Mouse (Mus musculus): Measurements from ENCODE around the gene Klk12. TPM values are rescaled to one million over a fixed set of nuclear protein-coding genes. Genes with fewer than 3 reads are reported as not detected.

Gene Klk12
- polyA plus RNA-seq, 1 experiment, result not detected

- no peak for DNase-seq
- WGBS, result 4% methylated on average over 8 of the region's 8 CpGs
- Histone ChIP-seq H3K27me3 (replicated peaks; ENCODE audit: control insufficient read depth, insufficient read depth, low read length) (no peaks in the 10 kb centered on the region; the same call in 1 of the 2 replicates), H3K36me3 (ENCODE audit: control insufficient read depth, insufficient read depth, low read length) (no peaks in the 10 kb centered on the region), H3K27ac (ENCODE audit: insufficient read depth, low read depth, low read length) (no peak overlapping the region), H3K4me1 (ENCODE audit: control insufficient read depth, insufficient read depth, low read length) (no peaks in the 10 kb centered on the region), H3K4me3 (ENCODE audit: insufficient read depth, low read depth, low read length) (peak overlapping the region; percentile 45)
- TF ChIP-seq POLR2A (IDR thresholded peaks at IDR 0.05; ENCODE audit: low read depth, low read length) (no peak), CTCF (conservative IDR thresholded peaks at IDR 0.05; ENCODE audit: insufficient read depth, insufficient read length, low read depth, low read length) (no peak)
Measured at GRCm38 (mm10) chr7:43796355-43796754, 27.7 kb downstream of the Klk12 start.

GRCm38 (mm10) chr7:43797333-43797769 is 28.7 kb downstream of the Klk12 start, which contains the start of gene Klk8:
Gene Klk8 (plus strand): TSS chr7:43797577.
- WGBS, result under 1% methylated on average over 28 of the region's 28 CpGs

GRCm38 (mm10) chr7:43797844-43798462 is 29.3 kb downstream of the Klk12 start:
- 42% methylated on average over 13 of the region's 13 CpGs for WGBS
- H3K4me3 ChIP-seq (ENCODE audit: insufficient read depth, low read depth, low read length), result peak overlapping the region; percentile 45
- TF ChIP-seq CTCF (conservative IDR thresholded peaks at IDR 0.05; ENCODE audit: insufficient read depth, insufficient read length, low read depth, low read length), result no peak
- TF ChIP-seq POLR2A (IDR thresholded peaks at IDR 0.05; ENCODE audit: low read depth, low read length), result no peak
- no peaks in the 10 kb centered on the region for H3K36me3 ChIP-seq (ENCODE audit: control insufficient read depth, insufficient read depth, low read length)
- H3K27me3 ChIP-seq (replicated peaks; ENCODE audit: control insufficient read depth, insufficient read depth, low read length), result no peaks in the 10 kb centered on the region; the same call in 1 of the 2 replicates
- H3K27ac ChIP-seq (ENCODE audit: insufficient read depth, low read depth, low read length), result no peak overlapping the region
- H3K4me1 ChIP-seq (ENCODE audit: control insufficient read depth, insufficient read depth, low read length), result no peaks in the 10 kb centered on the region
- DNase-seq, result peak; percentile 11

More at GRCm38 (mm10) chr7:43797333-43797769, 28.7 kb downstream of the Klk12 start, which contains the start of gene Klk8:
- peak; percentile 11 for DNase-seq
- Histone ChIP-seq H3K36me3 (ENCODE audit: control insufficient read depth, insufficient read depth, low read length) (no peaks in the 10 kb centered on the region), H3K4me1 (ENCODE audit: control insufficient read depth, insufficient read depth, low read length) (no peaks in the 10 kb centered on the region), H3K27ac (ENCODE audit: insufficient read depth, low read depth, low read length) (no peak within 1 kb of the TSS), H3K4me3 (ENCODE audit: insufficient read depth, low read depth, low read length) (peak within 1 kb of the TSS; percentile 45), H3K27me3 (replicated peaks; ENCODE audit: control insufficient read depth, insufficient read depth, low read length) (no peaks in the 10 kb centered on the region; the same call in 1 of the 2 replicates)
- TF ChIP-seq CTCF (conservative IDR thresholded peaks at IDR 0.05; ENCODE audit: insufficient read depth, insufficient read length, low read depth, low read length) (no peak), POLR2A (IDR thresholded peaks at IDR 0.05; ENCODE audit: low read depth, low read length) (no peak)

GRCm38 (mm10) chr7:43799876-43800275 is 31.2 kb downstream of the Klk12 start:
- H3K27me3 ChIP-seq (replicated peaks; ENCODE audit: control insufficient read depth, insufficient read depth, low read length), result no peaks in the 10 kb centered on the region
- no peaks in the 10 kb centered on the region for H3K36me3 ChIP-seq (ENCODE audit: control insufficient read depth, insufficient read depth, low read length)
- 70% methylated on average over 7 of the region's 7 CpGs for WGBS
- DNase-seq, result no peak
- TF ChIP-seq POLR2A (IDR thresholded peaks at IDR 0.05; ENCODE audit: low read depth, low read length), result no peak
- no peak for TF ChIP-seq CTCF (conservative IDR thresholded peaks at IDR 0.05; ENCODE audit: insufficient read depth, insufficient read length, low read depth, low read length)
- no peak overlapping the region for H3K27ac ChIP-seq (ENCODE audit: insufficient read depth, low read depth, low read length)
- no peaks in the 10 kb centered on the region for H3K4me1 ChIP-seq (ENCODE audit: control insufficient read depth, insufficient read depth, low read length)
- no peak overlapping the region for H3K4me3 ChIP-seq (ENCODE audit: insufficient read depth, low read depth, low read length)

- H3K4me1 ChIP-seq (ENCODE audit: control insufficient read depth, insufficient read depth, low read length), result no peaks in the 10 kb centered on the region
- H3K27ac ChIP-seq (ENCODE audit: insufficient read depth, low read depth, low read length), result no peak within 1 kb of the TSS
- 50% methylated on average over 5 of the region's 5 CpGs for WGBS
- H3K27me3 ChIP-seq (replicated peaks; ENCODE audit: control insufficient read depth, insufficient read depth, low read length), result no peaks in the 10 kb centered on the region
- H3K36me3 ChIP-seq (ENCODE audit: control insufficient read depth, insufficient read depth, low read length), result no peaks in the 10 kb centered on the region
- TF ChIP-seq POLR2A (IDR thresholded peaks at IDR 0.05; ENCODE audit: low read depth, low read length) (no peak), CTCF (conservative IDR thresholded peaks at IDR 0.05; ENCODE audit: insufficient read depth, insufficient read length, low read depth, low read length) (no peak)
- no peak for DNase-seq
- H3K4me3 ChIP-seq (ENCODE audit: insufficient read depth, low read depth, low read length), result no peak within 1 kb of the TSS
Measured at GRCm38 (mm10) chr7:43810994-43811393, 42.3 kb downstream of the Klk12 start, which contains the start of gene Klk7. Gene Klk7 (plus strand): TSS chr7:43811294.

- no peak for TF ChIP-seq POLR2A (IDR thresholded peaks at IDR 0.05; ENCODE audit: low read depth, low read length)
- TF ChIP-seq CTCF (conservative IDR thresholded peaks at IDR 0.05; ENCODE audit: insufficient read depth, insufficient read length, low read depth, low read length), result no peak
- 87% methylated on average over 7 of the region's 7 CpGs for WGBS
- Histone ChIP-seq H3K4me3 (ENCODE audit: insufficient read depth, low read depth, low read length) (no peak overlapping the region), H3K27me3 (replicated peaks; ENCODE audit: control insufficient read depth, insufficient read depth, low read length) (no peaks in the 10 kb centered on the region), H3K4me1 (ENCODE audit: control insufficient read depth, insufficient read depth, low read length) (no peaks in the 10 kb centered on the region), H3K27ac (ENCODE audit: insufficient read depth, low read depth, low read length) (no peak overlapping the region), H3K36me3 (ENCODE audit: control insufficient read depth, insufficient read depth, low read length) (no peaks in the 10 kb centered on the region)
- DNase-seq, result no peak
Measured at GRCm38 (mm10) chr7:43815211-43815610, 46.5 kb downstream of the Klk12 start.

GRCm38 (mm10) chr7:43816746-43817145 is 48.0 kb downstream of the Klk12 start:
- Histone ChIP-seq H3K4me1 (ENCODE audit: control insufficient read depth, insufficient read depth, low read length) (no peaks in the 10 kb centered on the region), H3K27ac (ENCODE audit: insufficient read depth, low read depth, low read length) (no peak overlapping the region), H3K36me3 (ENCODE audit: control insufficient read depth, insufficient read depth, low read length) (no peaks in the 10 kb centered on the region), H3K4me3 (ENCODE audit: insufficient read depth, low read depth, low read length) (no peak overlapping the region), H3K27me3 (replicated peaks; ENCODE audit: control insufficient read depth, insufficient read depth, low read length) (no peaks in the 10 kb centered on the region)
- TF ChIP-seq CTCF (conservative IDR thresholded peaks at IDR 0.05; ENCODE audit: insufficient read depth, insufficient read length, low read depth, low read length) (no peak), POLR2A (IDR thresholded peaks at IDR 0.05; ENCODE audit: low read depth, low read length) (no peak)
- DNase-seq, result no peak

Measured in kidney, adult 2 months (tissue).